Mouse (Mus musculus) spleen, adult 12 weeks (tissue): ENCODE measurements around the gene Diras2.

ENCODE experiments used
- DNase-seq: peaks from one replicate; pipeline ENCODE4 v3.0.0; 2022; ENCODE audit warnings: low spot score

Diras2 gene

GRCm38 (mm10) chr13:52531121-52531520 is at the start of gene Diras2:
Diras2 (minus strand) TSS chr13:52531279.
- no peak for DNase-seq

- no peak for DNase-seq
Measured at GRCm38 (mm10) chr13:52578776-52579175, 47.7 kb upstream of the Diras2 start.

DNA sequence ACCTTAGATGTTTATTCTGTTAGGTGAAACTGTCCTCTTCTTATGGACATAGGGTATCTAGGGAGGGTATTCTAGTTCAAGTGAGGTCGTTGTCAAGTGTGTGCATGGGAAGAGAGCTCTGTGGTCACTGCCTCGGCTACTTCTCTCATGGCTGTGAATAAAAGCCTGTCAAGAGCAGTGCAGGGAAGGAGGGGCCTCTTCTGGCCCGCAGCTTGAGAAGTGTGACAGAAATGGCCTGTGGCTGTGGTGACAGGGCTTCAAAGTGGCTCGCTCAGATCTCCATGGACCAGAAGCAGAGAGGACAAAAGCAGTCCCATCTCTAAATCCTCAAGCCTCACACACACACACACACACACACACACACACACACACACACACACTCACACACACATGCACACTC is 46.9 kb upstream of the Diras2 start:
- DNase-seq = no peak

- DNase-seq = no peak
Measured at GRCm38 (mm10) chr13:52577326-52577920, 46.3 kb upstream of the Diras2 start.

DNA sequence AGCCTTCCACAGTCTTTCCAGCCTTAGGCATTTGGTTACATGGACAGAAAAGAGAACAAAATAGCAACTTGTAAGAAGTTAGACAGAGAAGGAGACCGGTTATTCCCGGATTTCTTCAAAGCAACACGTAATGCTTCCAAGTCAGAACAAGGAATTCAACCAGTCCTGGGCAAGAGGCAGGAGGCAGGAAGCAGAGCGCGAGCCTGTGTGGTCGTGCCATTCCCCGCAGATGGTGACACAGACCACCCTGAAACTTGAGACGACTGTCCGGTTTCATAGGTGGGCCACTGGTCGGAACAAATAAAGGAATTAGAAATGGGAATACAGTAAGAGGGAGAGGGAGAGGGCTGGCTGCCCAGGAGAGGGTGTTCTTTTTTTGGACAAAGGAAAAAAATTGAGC is 45.8 kb upstream of the Diras2 start:
- no peak for DNase-seq

- no peak for DNase-seq
Measured at GRCm38 (mm10) chr13:52576021-52576614, 45.0 kb upstream of the Diras2 start.

DNA sequence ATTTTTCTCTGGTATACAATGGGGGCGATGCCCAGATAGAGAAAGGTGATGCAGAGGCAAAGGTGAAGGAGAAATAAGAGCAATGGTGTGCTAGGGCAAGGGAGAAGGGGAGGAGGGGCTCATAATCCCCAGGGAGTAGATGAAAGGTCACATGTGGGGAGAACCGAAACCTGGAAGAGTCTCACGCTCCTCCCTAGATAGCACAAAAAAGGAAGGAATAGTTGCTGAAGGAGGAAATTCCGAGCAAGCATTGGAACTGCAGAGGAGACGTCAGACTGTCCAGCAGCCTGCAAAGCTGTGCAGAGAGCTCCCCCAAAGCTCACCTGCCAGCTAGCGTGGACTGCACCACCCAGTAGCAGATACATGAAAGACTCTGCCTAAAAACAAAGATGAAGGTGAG is 44.4 kb upstream of the Diras2 start:
- no peak for DNase-seq

GRCm38 (mm10) chr13:52574311-52574710 is 43.2 kb upstream of the Diras2 start:
- DNase-seq = no peak

- DNase-seq = peak; percentile 43
Measured at GRCm38 (mm10) chr13:52572451-52573446, 41.7 kb upstream of the Diras2 start.

GRCm38 (mm10) chr13:52571591-52572384 is 40.7 kb upstream of the Diras2 start:
- DNase-seq = no peak

- DNase-seq = no peak
Measured at GRCm38 (mm10) chr13:52570276-52570675, 39.2 kb upstream of the Diras2 start.

DNA sequence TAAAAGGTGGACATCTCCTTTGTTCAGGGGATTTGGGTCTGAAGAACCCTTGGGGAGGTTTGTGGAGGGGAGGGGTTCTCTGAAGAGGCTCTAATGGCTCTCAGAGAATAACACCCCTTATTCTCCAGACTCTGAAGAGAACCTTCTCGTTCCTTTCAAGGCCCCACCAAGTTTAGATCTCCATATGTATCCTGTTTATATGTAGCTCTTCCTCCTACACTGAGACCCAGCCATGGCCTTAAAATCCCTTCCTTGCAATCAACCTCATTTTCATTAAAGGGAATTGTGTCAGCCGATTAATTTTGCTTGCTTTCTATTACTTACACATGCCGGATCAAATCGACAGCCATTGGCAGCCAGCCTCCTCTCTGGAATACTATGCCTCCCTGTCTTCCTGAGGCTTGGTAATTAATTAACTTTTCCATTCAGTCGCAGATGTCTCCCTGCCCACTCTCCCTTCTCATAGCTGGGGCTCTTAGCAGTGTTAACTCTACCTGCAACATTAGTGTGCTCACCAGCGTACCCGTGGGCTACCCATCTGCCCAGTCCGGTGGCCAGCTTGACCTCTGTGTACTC is 38.2 kb upstream of the Diras2 start:
- no peak for DNase-seq

DNA sequence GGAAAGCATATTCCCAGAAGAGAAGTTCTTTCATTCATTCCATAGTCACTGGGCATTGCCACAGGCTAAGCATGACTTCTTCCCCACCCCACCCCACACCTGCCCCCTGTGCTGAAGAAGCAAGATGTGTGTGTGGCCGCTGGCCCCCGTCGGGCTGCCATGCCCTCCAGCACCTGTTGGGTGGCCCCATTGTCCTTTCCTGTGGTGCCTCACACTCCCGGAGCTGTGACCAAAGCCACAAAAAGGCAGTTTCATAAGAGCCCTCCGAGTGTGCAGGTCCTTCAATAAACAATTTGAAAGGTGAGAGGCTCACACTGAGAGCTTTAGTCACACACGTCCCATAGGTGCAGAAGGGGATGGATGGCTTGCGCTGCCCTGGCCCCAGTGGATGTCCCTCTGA is 35.7 kb upstream of the Diras2 start:
- no peak for DNase-seq

DNA sequence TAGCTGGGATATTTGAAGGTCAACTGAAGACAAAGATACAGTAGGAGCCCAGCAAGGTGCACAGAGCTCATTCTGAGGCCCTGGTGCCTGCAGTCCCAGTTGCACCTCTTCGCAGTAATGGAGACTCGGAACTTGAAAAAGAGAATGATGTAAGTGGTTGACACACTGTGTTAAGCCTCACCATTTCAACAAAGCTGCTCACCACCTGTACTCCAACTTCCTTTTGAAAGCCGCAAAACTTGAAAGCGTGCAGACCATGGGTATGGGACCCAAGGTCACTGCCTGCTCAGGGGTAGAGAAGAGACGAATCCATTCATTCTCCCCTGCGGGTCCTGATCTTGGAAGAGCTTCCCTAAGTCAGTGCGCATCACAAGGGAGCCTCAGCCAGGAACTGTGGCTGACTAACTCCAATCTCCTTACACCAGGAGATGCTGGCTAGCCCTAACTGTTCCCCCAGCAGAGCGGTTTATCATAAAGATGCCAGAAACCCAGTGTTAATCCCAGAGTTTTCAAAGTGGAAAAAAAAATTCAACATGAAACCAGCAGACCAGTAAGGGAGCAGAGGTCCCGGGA is 35.2 kb upstream of the Diras2 start:
- DNase-seq = no peak

DNA sequence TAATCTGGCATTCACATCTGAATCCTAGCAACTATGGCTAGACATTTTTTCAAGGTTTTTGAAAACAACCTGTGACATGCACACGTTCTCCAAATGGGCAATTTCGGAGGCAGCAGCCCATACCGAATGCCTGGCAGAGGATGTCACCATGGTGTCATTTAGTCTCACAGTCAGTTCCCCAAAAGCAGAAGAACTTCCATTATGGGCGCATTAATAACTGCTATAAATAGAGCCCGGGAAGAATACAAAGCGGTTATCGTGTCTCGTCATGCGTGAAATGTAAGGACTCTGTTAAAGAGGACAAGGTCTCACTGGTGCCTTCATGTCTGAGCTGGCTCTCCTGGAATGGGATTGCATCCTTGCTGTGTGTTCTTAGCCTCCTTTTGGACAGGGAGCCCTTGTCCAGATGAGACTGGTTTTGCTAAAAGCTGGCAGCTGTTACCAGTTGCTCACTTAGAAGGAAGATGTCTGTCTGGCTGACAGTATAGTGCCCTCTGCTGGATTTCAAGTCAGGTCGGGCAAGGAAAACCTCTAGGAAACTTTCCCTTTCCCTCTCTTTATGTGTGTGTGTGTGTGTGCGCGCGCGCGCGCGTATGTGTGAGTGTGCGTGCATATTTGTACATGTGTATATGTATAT is 34.1 kb upstream of the Diras2 start:
- DNase-seq = no peak

DNA sequence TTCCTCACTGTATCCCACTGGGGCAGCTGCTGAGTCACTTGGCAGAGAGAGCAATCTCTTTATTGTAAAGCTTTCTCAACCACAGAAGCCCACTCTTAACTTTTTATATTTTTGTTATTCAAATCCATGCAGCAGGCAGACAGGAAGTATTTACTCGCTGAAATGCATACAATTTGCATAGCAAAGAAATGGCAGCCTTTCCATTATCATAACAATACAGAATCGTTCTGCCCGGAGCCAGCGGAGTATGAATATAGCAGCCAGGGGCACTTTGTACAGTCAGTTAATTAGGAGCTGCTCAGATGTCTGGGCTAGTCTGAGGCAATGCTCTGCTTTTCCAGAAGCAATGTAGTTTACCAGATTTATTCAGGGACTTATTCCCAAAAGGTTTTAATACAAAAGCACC is 31.1 kb upstream of the Diras2 start:
- DNase-seq = no peak

- DNase-seq = no peak
Measured at GRCm38 (mm10) chr13:52561367-52562165, 30.5 kb upstream of the Diras2 start.

GRCm38 (mm10) chr13:52557421-52557820 is 26.3 kb upstream of the Diras2 start:
- DNase-seq = no peak

GRCm38 (mm10) chr13:52554722-52555121 is 23.6 kb upstream of the Diras2 start:
- DNase-seq = no peak
